In the genomic region with DNA sequence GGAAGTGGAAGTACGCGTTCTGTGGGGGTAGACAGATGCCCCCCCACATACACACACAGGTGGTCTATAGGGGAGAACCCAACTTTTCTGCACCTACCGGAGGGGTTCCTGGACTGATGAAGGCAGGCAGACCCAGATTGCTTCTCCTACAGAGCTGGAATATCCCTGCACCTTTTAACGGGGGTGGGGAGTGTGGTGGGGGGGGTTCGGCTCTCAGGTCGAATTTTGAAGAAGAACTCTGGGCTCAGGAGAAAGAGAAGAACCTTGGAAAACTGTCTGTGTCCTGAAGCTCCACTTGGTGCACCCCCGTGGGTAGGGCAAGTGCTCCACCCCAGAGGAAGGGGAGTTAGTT, we compare ENCODE assay signal across 10 mouse cellular contexts. TPM values are rescaled to one million over a fixed set of nuclear protein-coding genes. Genes with fewer than 3 reads are reported as not detected.
DNase-seq lines count a peak whose midpoint lies in the region; ATAC-seq and TF ChIP-seq lines count a peak whose summit lies in the region.
"Had no signal": no experiment of that assay in that cellular context is flagged by ENCODE, and none has a peak within 500 bp of the region (broad histone marks: within the 10 kb centered on the region; RNA-seq: fewer than 3 reads in every experiment).

No protein-coding gene starts in this region.

- 5% methylated on average over 7 of the region's 7 CpGs for WGBS in embryonic facial prominence, embryonic 13.5 days
- 7% methylated on average over 7 of the region's 7 CpGs for WGBS in hindbrain, postnatal 0 days
- WGBS in midbrain, embryonic 16.5 days = 9% methylated on average over 7 of the region's 7 CpGs

- no peak for TF ChIP-seq CTCF in layer of hippocampus, adult 2 months (conservative IDR thresholded peaks at IDR 0.05)
- TF ChIP-seq CTCF in hindbrain, postnatal 0 days (IDR thresholded peaks at IDR 0.05; ENCODE audit: low read depth) = no peak

- no peak for DNase-seq in layer of hippocampus, adult 2 months (ENCODE audit: low spot score in 2 of 2)
- DNase-seq in layer of hippocampus, postnatal 25 days (ENCODE audit: extremely low spot score in 1 of 2, low spot score in 1 of 2) = no peak
- DNase-seq in hindbrain, postnatal 0 days (ENCODE audit: low spot score) = no peak
- DNase-seq in urinary bladder, adult 18-20 months (ENCODE audit: low spot score in 2 of 2) = no peak
- DNase-seq in frontal cortex, postnatal 36 days (ENCODE audit: low spot score in 2 of 2) = no peak
- no peak for DNase-seq in T-cell, adult 2 months (ENCODE audit: low spot score)

- H3K4me1 ChIP-seq in embryonic facial prominence, embryonic 13.5 days = peaks cover 13% of the 10 kb centered on the region
- peaks cover 4% of the 10 kb centered on the region for H3K4me1 ChIP-seq in hindbrain, postnatal 0 days (ENCODE audit: insufficient read depth, low read length)
- H3K4me1 ChIP-seq in midbrain, embryonic 16.5 days (ENCODE audit: control insufficient read depth, insufficient read depth, low read length) = peaks cover 8% of the 10 kb centered on the region

- H3K4me3 ChIP-seq in layer of hippocampus, adult 2 months = peak overlapping the region; percentile 46
- peak overlapping the region; percentile 75 for H3K4me3 ChIP-seq in embryonic facial prominence, embryonic 13.5 days
- H3K4me3 ChIP-seq in hindbrain, postnatal 0 days (ENCODE audit: low read length) = peak overlapping the region; percentile 72
- H3K4me3 ChIP-seq in midbrain, embryonic 16.5 days (ENCODE audit: low read depth, low read length) = peak overlapping the region; percentile 75

- no peak for ATAC-seq in embryonic facial prominence, embryonic 13.5 days (ENCODE audit: insufficient number of reproducible peaks, insufficient read depth, low FRiP score, low TSS enrichment, low read depth)
- ATAC-seq in hindbrain, postnatal 0 days = no peak
- no peak for ATAC-seq in midbrain, embryonic 16.5 days

- H3K9me3 ChIP-seq in embryonic facial prominence, embryonic 13.5 days = no peaks in the 10 kb centered on the region
- no peaks in the 10 kb centered on the region for H3K9me3 ChIP-seq in hindbrain, postnatal 0 days (ENCODE audit: low read length)
- no peaks in the 10 kb centered on the region for H3K9me3 ChIP-seq in midbrain, embryonic 16.5 days (replicated peaks; ENCODE audit: control insufficient read depth, low read length, poor library complexity, severe bottlenecking)

- H3K4me2 ChIP-seq in embryonic facial prominence, embryonic 13.5 days = peak overlapping the region; percentile 98
- H3K4me2 ChIP-seq in hindbrain, postnatal 0 days (ENCODE audit: low read depth, low read length) = peak overlapping the region; percentile 100
- peak overlapping the region; percentile 97 for H3K4me2 ChIP-seq in midbrain, embryonic 16.5 days (ENCODE audit: low read length)

- H3K27ac ChIP-seq in layer of hippocampus, adult 2 months = no peak overlapping the region
- H3K27ac ChIP-seq in embryonic facial prominence, embryonic 13.5 days = no peak overlapping the region; the same call in 1 of the 2 replicates
- no peak overlapping the region for H3K27ac ChIP-seq in hindbrain, postnatal 0 days
- no peak overlapping the region for H3K27ac ChIP-seq in midbrain, embryonic 16.5 days (ENCODE audit: low read length)
- H3K27ac ChIP-seq: macrophage had no signal

- peaks cover 6% of the 10 kb centered on the region; the same call in 1 of the 2 replicates for H3K27me3 ChIP-seq in embryonic facial prominence, embryonic 13.5 days
- H3K27me3 ChIP-seq in hindbrain, postnatal 0 days (ENCODE audit: insufficient read depth, low read length) = no peaks in the 10 kb centered on the region
- H3K27me3 ChIP-seq in midbrain, embryonic 16.5 days (ENCODE audit: control insufficient read depth, insufficient read depth, low read depth, low read length) = no peaks in the 10 kb centered on the region

- H3K9ac ChIP-seq in embryonic facial prominence, embryonic 13.5 days = peak overlapping the region; percentile 80
- H3K9ac ChIP-seq in hindbrain, postnatal 0 days (replicated peaks; ENCODE audit: low read length) = 0 out of 2 replicates have a peak overlapping the region, but pooled peaks have one; percentile 54
- peak overlapping the region; percentile 75; the same call in 1 of the 2 replicates for H3K9ac ChIP-seq in midbrain, embryonic 16.5 days (ENCODE audit: low read depth, low read length)

- H3K36me3 ChIP-seq in embryonic facial prominence, embryonic 13.5 days = 0 out of 2 replicates have a peak, but pooled peaks cover 3% of the 10 kb centered on the region
- no peaks in the 10 kb centered on the region for H3K36me3 ChIP-seq in hindbrain, postnatal 0 days (ENCODE audit: insufficient read depth, low read length)
- H3K36me3 ChIP-seq in midbrain, embryonic 16.5 days (ENCODE audit: control insufficient read depth, insufficient read depth, low read length) = no peaks in the 10 kb centered on the region

RNA-seq across cellular contexts. Expression of a gene that starts 0.4 kb away (rescaled TPM):
- total RNA-seq in layer of hippocampus, adult 2 months (2021) = 10 to 100 TPM; 14.2 to 18.7 TPM
- 10 to 100 TPM; 17.3 to 18.0 TPM for total RNA-seq in layer of hippocampus, postnatal 25 days (2021)
- polyA plus RNA-seq in embryonic facial prominence, embryonic 13.5 days (2015; fragmentation: Nextera tagmentation; extraction: Ambion mirVana) = 57.5 and 62.0 TPM in 2 replicates
- 12.6 and 12.8 TPM in 2 replicates for total RNA-seq in hindbrain, postnatal 0 days (2014; rRNA removed)
- 20.6 and 22.9 TPM in 2 replicates for polyA plus RNA-seq in hindbrain, postnatal 0 days (2015; fragmentation: Nextera tagmentation; extraction: Ambion mirVana)
- 25.5 and 33.0 TPM in 2 replicates for polyA plus RNA-seq in midbrain, embryonic 16.5 days (2015; fragmentation: Nextera tagmentation; extraction: Ambion mirVana)
- total RNA-seq: common myeloid progenitor, adult 5-6 weeks had no signal
- polyA plus RNA-seq: macrophage had no signal
